In the genomic region with DNA sequence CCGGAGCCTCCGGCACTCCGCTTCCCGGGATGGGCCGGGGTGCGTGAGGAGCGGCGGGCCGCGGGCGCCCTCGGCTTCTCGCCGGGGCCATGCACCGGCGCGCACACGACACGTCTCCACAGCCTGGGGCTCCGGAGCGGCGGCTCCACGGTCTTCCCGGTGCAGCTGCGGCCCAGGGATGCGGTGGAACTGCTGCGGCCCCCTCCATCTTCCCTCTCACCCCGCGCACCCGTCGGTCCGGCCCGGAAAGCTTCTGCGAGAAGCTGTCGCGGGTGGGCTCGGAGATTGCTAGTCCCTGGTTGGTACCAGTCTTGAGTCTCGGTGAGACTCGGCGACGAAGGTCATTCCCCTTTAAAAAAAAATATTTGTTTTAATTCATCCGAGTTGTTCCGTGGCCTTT, we compare ENCODE assay signal across 7 mouse cellular contexts. TPM values are rescaled to one million over a fixed set of nuclear protein-coding genes. Genes with fewer than 3 reads are reported as not detected.
DNase-seq lines count a peak whose midpoint lies in the region; ATAC-seq and TF ChIP-seq lines count a peak whose summit lies in the region.

No protein-coding gene starts in this region.

- peak overlapping the region; percentile 98 for H3K4me3 ChIP-seq in liver, adult 2 months (ENCODE audit: insufficient read depth, low read depth, low read length)
- H3K4me3 ChIP-seq in embryonic facial prominence, embryonic 11.5 days (ENCODE audit: low read depth, low read length) = peak overlapping the region; percentile 88
- H3K4me3 ChIP-seq in hindbrain, embryonic 12.5 days = peak overlapping the region; percentile 90

- no peaks in the 10 kb centered on the region for H3K9me3 ChIP-seq in embryonic facial prominence, embryonic 11.5 days (replicated peaks; ENCODE audit: control insufficient read depth, low read length)
- no peaks in the 10 kb centered on the region for H3K9me3 ChIP-seq in hindbrain, embryonic 12.5 days (replicated peaks)

- peaks cover 13% of the 10 kb centered on the region for H3K4me1 ChIP-seq in liver, adult 2 months (ENCODE audit: control insufficient read depth, insufficient read depth, low read length)
- peaks cover 3% of the 10 kb centered on the region; the same call in 1 of the 2 replicates for H3K4me1 ChIP-seq in embryonic facial prominence, embryonic 11.5 days (ENCODE audit: control insufficient read depth, insufficient read depth, low read length)
- peaks cover 9% of the 10 kb centered on the region for H3K4me1 ChIP-seq in hindbrain, embryonic 12.5 days

- peak overlapping the region; percentile 85 for H3K27ac ChIP-seq in liver, adult 2 months (replicated peaks; ENCODE audit: insufficient read depth, low read depth, low read length)
- peak overlapping the region; percentile 98 for H3K27ac ChIP-seq in embryonic facial prominence, embryonic 11.5 days (replicated peaks; ENCODE audit: low read depth, low read length)
- peak overlapping the region; percentile 99 for H3K27ac ChIP-seq in hindbrain, embryonic 12.5 days

- H3K9ac ChIP-seq in liver, adult 2 months (ENCODE audit: low read depth, low read length) = peak overlapping the region; percentile 99
- H3K9ac ChIP-seq in embryonic facial prominence, embryonic 11.5 days (replicated peaks; ENCODE audit: low read length) = peak overlapping the region; percentile 97
- peak overlapping the region; percentile 95 for H3K9ac ChIP-seq in hindbrain, embryonic 12.5 days

- peak; percentile 6; the same call in 1 of the 2 replicates for TF ChIP-seq CTCF in liver, adult 2 months (IDR thresholded peaks at IDR 0.05; ENCODE audit: low read depth, low read length)

- DNase-seq in liver, adult 2 months (ENCODE audit: extremely low read depth, low read depth, low spot score) = no peak
- DNase-seq in liver (no peak), adipocyte (ENCODE audit: low spot score) (no peak)
- no peak for DNase-seq in embryonic facial prominence, embryonic 11.5 days (ENCODE audit: low spot score)
- peak; percentile 39 for DNase-seq in lung, postnatal 14 days
- no peak for DNase-seq in adrenal gland, adult (ENCODE audit: inconsistent age in 2 of 2, low spot score in 1 of 2)

- H3K36me3 ChIP-seq in liver, adult 2 months (ENCODE audit: control insufficient read depth, insufficient read depth, low read length) = peaks cover 45% of the 10 kb centered on the region
- no peaks in the 10 kb centered on the region for H3K36me3 ChIP-seq in embryonic facial prominence, embryonic 11.5 days (replicated peaks; ENCODE audit: control insufficient read depth, insufficient read depth, low read depth, low read length)
- H3K36me3 ChIP-seq in hindbrain, embryonic 12.5 days = no peaks in the 10 kb centered on the region

- peak; percentile 70; the same call in 1 of the 2 replicates for TF ChIP-seq POLR2A in liver, adult 2 months (IDR thresholded peaks at IDR 0.05; ENCODE audit: extremely low read depth, insufficient read depth, low read length)

- ATAC-seq in embryonic facial prominence, embryonic 11.5 days (replicated peaks; ENCODE audit: insufficient number of reproducible peaks, low FRiP score, low TSS enrichment, low read depth) = peak; percentile 49; the same call in 1 of the 2 replicates
- peak; percentile 83 for ATAC-seq in hindbrain, embryonic 12.5 days (ENCODE audit: low FRiP score)

- H3K27me3 ChIP-seq in liver, adult 2 months (ENCODE audit: control insufficient read depth, insufficient read depth, low read length) = no peaks in the 10 kb centered on the region
- H3K27me3 ChIP-seq in embryonic facial prominence, embryonic 11.5 days (ENCODE audit: control insufficient read depth, insufficient read depth, low read length) = no peaks in the 10 kb centered on the region
- H3K27me3 ChIP-seq in hindbrain, embryonic 12.5 days = no peaks in the 10 kb centered on the region; the same call in 1 of the 2 replicates

- H3K79me2 ChIP-seq in liver, adult 2 months (ENCODE audit: control insufficient read depth, insufficient read depth, low read length) = peaks cover 8% of the 10 kb centered on the region

- H3K4me2 ChIP-seq in embryonic facial prominence, embryonic 11.5 days (ENCODE audit: low read depth, low read length) = peak overlapping the region; percentile 74
- peak overlapping the region; percentile 69 for H3K4me2 ChIP-seq in hindbrain, embryonic 12.5 days (replicated peaks)

- 0% methylated on average over 43 of the region's 43 CpGs for WGBS in liver, adult 2 months
- WGBS in embryonic facial prominence, embryonic 11.5 days = under 1% methylated on average over 43 of the region's 43 CpGs
- WGBS in hindbrain, embryonic 12.5 days = 1% methylated on average over 33 of the region's 43 CpGs

RNA-seq across cellular contexts. Expression of a gene that starts 1.6 kb away (rescaled TPM):
- total RNA-seq in liver, adult 2 months (2014; rRNA removed) = 589 and 661 TPM in 2 replicates
- 259 and 295 TPM in 2 replicates for polyA plus RNA-seq in liver, adult 2 months (2012; rRNA removed)
- 30.7 and 31.8 TPM in 2 replicates for polyA plus RNA-seq in embryonic facial prominence, embryonic 11.5 days (2014; fragmentation: Nextera tagmentation; extraction: Ambion mirVana)
- 29.9 and 31.2 TPM in 2 replicates for polyA plus RNA-seq in hindbrain, embryonic 12.5 days (2016; fragmentation: Nextera tagmentation; extraction: Ambion mirVana)

RNA-seq across cellular contexts. Expression of a gene that starts 58.9 kb away (rescaled TPM):
- 281 and 324 TPM in 2 replicates for total RNA-seq in liver, adult 2 months (2014; rRNA removed)
- 148 and 191 TPM in 2 replicates for polyA plus RNA-seq in liver, adult 2 months (2012; rRNA removed)
- polyA plus RNA-seq in embryonic facial prominence, embryonic 11.5 days (2014; fragmentation: Nextera tagmentation; extraction: Ambion mirVana) = 443 and 467 TPM in 2 replicates
- 336 and 340 TPM in 2 replicates for polyA plus RNA-seq in hindbrain, embryonic 12.5 days (2016; fragmentation: Nextera tagmentation; extraction: Ambion mirVana)

RNA-seq across cellular contexts. Expression of a gene that starts 59.0 kb away (rescaled TPM):
- total RNA-seq in liver, adult 2 months (2014; rRNA removed) = 0.07 and 0.09 TPM in 2 replicates
- polyA plus RNA-seq in liver, adult 2 months (2012; rRNA removed) = 0.05 and 0.15 TPM in 2 replicates
- 0.24 and 0.36 TPM in 2 replicates for polyA plus RNA-seq in embryonic facial prominence, embryonic 11.5 days (2014; fragmentation: Nextera tagmentation; extraction: Ambion mirVana)
- polyA plus RNA-seq in hindbrain, embryonic 12.5 days (2016; fragmentation: Nextera tagmentation; extraction: Ambion mirVana) = 0.30 and 0.31 TPM in 2 replicates
